Mouse (Mus musculus): Measurements from ENCODE around the gene Flad1.

Flad1 gene

DNA sequence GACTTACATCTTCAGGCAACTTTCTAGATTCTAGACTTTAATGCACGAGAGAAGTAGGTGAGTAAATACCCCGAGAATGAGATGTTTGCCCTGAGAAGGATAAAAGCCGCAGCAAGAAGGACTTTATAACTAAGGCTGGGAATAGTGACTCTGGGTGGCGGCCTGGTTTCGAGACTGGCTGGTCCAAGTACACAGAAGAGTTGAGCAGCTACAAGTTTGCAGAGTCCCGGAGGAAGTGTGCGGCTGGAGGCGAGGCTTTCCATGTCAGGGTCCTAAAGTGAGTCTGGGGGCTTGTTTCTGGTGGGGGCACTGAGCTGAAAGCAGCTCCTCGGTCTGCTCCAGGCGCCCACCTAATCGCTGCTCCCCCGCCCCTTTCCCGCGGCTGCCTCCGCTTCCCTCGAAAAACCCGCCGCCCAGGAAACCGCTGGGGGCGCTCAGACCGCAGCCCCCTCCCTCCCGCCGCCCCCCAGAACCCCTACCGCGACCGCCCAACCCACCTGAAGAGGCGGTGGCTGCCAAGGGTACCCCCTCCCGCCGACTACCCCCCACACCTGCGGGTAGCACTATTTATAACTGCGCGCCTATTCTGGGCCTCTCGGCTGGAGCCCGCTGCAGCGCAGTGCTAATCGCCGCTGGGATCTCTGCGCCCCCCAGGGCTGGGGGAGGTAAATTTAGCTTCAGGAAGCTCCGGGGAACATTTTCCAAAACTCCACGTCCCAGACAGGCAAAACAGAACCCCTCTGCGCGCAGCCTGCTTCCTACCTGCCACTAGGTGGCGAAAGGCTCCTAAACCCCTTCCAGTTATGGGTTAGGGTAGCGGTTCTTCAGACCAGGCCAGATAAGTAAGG lies 15.6 kb downstream of the Flad1 start:
- in situ Hi-C loops (cut with MseI, MboI), result no loop called here

- in situ Hi-C loops (cut with MseI, MboI), result no loop called here
Observed at GRCm38 (mm10) chr3:89395419-89395805, 16.3 kb downstream of the Flad1 start.

DNA sequence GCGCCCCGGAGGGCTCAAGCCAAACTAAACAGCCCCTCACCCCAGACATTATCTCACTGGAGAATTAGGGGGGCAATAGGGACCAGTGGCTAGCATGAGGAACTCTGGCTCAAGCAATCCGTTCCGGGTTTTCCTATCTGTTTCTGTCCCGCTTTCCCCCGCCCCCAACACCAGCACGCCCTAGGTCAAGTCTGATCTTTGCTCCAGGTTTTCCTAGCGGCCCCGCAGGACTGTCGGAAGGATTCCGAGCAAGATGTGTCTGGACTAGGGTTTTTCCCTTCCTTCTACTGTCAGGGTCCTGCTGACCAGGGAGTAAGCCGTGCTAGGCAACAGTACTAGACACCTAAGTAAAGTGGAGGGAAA lies 16.8 kb downstream of the Flad1 start:
- in situ Hi-C loops (cut with MseI, MboI), result no loop called here

- in situ Hi-C loops (cut with MseI, MboI), result no loop called here
Observed at GRCm38 (mm10) chr3:89394006-89394893, 17.4 kb downstream of the Flad1 start, which contains the start of gene Zbtb7b. Zbtb7b (minus strand) TSS chr3:89394776.

GRCm38 (mm10) chr3:89393605-89394004 lies 18.1 kb downstream of the Flad1 start:
- in situ Hi-C loops (cut with MseI, MboI), result no loop called here

DNA sequence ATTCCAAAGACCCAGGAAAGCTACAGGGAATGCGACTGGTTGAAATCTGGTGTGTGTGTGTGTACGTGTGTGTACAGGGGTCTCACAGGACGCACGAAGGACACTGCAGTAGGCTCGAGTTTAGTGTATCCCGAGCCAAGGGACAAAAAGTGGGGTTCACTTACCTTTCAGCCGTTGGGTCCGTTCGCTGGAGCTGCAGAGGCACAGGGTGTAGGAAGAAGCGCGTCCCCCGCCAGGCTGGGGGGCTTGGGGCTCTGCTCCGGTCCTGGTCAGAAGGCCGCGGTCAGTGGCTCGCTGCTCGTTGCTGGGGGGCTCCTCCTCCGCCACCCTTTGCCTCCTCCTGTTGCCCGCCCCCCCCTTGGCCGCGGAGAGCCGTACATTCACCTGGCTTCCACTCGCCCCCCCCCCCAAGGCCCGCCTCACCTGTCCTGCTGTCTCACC lies 18.8 kb downstream of the Flad1 start:
- in situ Hi-C loops (cut with MseI, MboI), result no loop called here

GRCm38 (mm10) chr3:89391663-89392511 lies 19.8 kb downstream of the Flad1 start:
- in situ Hi-C loops (cut with MseI, MboI), result no loop called here

DNA sequence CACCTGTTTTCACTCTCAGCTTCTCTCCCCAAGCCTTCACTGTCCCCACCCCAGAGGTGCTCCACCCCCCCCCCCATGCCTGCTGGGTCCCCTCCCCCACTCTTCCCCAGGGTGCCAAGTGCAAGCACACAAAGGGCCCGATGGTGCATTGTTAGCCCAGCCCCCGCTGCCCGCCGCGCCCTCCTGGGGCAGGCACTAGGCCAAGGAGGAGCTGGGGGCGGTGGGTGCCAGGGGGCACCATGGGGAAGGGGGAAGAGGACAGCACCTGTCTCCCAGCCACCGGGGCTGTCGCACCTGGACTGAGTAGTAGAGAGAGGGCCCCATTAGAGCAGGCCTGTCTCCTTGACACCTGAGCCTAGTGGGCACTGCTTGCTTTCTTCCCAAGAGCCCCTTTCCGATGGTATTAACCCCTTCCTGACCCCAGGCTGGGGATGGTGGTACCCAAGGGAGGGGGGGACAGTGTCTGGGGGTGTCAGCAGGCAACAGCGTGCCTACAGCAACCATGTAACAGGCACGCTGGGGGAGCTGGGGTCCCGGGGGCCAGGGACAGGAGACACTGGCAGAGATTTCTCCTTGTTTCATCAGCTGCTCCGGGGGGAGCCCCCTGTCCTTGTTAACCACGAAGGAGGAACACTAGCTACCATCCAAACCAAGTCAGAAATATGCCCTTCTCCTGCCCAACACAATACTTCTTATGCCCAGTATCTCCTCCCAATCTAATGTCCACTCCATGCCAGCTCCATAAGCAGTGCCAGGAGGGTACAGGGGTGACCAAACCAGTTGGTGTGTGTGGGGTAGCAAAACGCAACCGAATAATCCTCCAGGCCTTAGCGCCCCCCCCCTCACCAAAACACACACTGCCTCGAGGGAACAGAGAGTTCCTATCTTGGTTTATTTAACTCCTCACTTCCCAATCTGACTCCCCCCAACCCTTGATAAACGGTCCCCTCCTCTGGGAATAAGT lies 20.7 kb downstream of the Flad1 start:
- in situ Hi-C loops (cut with MseI, MboI), result no loop called here

GRCm38 (mm10) chr3:89390111-89390515 lies 21.6 kb downstream of the Flad1 start:
- in situ Hi-C loops (cut with MseI, MboI), result no loop called here

GRCm38 (mm10) chr3:89388901-89389740 lies 22.5 kb downstream of the Flad1 start:
- in situ Hi-C loops (cut with MseI, MboI), result no loop called here

GRCm38 (mm10) chr3:89388134-89388881 lies 23.4 kb downstream of the Flad1 start:
- in situ Hi-C loops (cut with MseI, MboI), result no loop called here

DNA sequence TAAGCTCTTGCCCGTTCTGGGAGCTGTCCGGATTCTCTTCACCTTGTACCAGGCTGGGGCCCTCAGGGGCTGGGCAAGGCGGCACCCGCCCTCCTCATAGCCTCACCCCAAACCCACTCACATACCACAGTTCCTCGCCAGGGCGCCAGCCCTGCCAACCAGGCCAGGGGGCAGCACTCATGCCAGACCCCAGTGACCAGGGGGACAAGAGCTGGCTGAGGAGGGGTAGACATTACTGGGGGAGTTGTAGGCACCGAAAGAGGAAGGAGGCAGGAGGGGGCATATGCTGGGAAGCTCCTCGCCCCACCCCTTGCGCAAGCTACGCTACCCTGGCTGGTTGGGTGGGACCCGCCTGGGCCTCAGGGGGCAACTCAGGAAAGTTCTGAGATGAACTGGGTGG lies 24.0 kb downstream of the Flad1 start:
- in situ Hi-C loops (cut with MseI, MboI), result no loop called here

- in situ Hi-C loops (cut with MseI, MboI), result no loop called here
Observed at GRCm38 (mm10) chr3:89386438-89387420, 24.9 kb downstream of the Flad1 start.

- in situ Hi-C loops (cut with MseI, MboI), result no loop called here
Observed at GRCm38 (mm10) chr3:89385451-89385850, 26.2 kb downstream of the Flad1 start.

- in situ Hi-C loops (cut with MseI, MboI), result no loop called here
Observed at GRCm38 (mm10) chr3:89384331-89385076, 27.2 kb downstream of the Flad1 start.

DNA sequence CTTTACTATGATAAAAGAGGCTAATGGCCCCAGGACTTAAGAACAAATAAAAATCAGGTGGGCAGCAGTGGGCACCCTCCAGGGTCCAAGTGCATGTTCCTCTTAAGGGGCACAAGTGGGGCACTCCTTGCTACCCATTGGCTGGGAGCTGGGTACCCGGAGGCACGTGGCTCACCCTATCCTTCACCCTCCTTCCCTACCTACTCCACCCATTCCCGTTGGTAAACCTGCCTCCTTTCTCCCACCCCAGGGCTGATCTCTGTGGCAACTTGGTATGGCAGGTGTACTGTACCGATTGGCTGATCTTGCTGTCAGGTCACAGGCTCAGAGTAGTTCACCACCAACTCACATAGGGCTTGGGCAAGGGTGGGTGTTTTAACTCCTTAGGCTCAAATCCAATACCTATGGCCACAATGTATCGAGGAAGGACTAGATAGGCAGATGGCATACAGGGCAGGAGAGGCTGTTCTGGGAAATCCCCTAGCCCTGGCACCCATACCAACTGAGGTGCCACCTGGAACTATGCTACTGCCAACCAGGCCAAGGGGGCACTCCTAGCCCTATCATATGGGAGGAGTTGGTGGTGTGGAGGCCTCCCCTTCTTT lies 27.9 kb downstream of the Flad1 start:
- in situ Hi-C loops (cut with MseI, MboI), result no loop called here
